Mouse (Mus musculus): ENCODE measurements around the gene Rnaset2b. TPM values are rescaled to one million over a fixed set of nuclear protein-coding genes. Genes with fewer than 3 reads are reported as not detected.
A peak's percentile ranks its signal among the peaks of the same experiment; 100 is the strongest.
"Not testable (repeated sequence)": the region's sequence is repeated elsewhere in the genome, so short reads cannot be mapped to it uniquely, and the experiment has no call there.

Gene Rnaset2b
- total RNA-seq, 2 experiments from 2014 or later: 123 to 276 TPM

- peak; percentile 95 for ATAC-seq (replicated peaks; ENCODE audit: low FRiP score, low TSS enrichment, poor library complexity, severe bottlenecking)
Measured at GRCm38 (mm10) chr17:6978287-6979248, 8.1 kb downstream of the Rnaset2b start, which contains the start of gene Gm49721. TSS of gene Gm49721 (plus strand) at chr17:6978904.

DNA sequence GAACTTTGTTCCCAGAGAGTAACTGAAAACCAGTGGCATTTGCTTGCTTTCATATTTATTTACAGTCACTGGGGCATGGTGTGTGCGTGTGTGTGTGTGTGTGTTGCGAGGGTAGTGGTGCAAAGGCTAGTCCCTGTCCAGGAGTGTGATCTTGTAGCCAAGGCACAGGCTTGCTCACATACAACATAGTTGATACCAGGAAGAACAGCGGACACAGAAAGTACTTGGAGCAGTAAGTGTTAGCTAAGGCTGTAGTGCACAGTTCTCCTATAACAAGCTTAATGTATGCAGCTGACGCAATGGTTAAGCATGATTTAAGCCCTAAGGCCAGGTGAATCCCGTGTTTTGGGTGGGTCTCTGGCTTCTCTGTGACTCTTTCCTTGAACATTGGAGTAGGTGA is 8.9 kb downstream of the Rnaset2b start:
- ATAC-seq (replicated peaks; ENCODE audit: low FRiP score, low TSS enrichment, poor library complexity, severe bottlenecking): 0 out of 2 replicates have a peak, but pooled peaks have one; percentile 8

DNA sequence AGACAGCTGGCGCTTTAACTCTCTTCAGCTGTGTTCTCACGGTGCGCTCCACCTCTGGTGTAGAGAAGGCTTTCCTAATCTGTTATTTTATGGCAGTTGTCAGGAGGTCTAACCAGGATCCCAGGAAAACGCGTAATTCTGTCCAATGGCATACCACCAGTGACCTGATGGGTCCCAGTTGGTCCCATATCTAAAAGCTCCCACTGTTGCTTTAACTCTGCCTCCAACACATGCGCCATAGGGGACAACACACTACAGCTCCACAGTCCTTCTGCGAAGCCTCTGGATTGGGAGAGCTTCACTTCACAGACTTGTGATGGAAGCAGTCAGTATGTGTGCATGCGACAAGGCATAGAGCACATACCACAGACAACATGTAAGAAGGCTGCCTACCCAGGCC is 9.7 kb downstream of the Rnaset2b start:
- not testable (repeated sequence) for ATAC-seq (replicated peaks; ENCODE audit: low FRiP score, low TSS enrichment, poor library complexity, severe bottlenecking)

DNA sequence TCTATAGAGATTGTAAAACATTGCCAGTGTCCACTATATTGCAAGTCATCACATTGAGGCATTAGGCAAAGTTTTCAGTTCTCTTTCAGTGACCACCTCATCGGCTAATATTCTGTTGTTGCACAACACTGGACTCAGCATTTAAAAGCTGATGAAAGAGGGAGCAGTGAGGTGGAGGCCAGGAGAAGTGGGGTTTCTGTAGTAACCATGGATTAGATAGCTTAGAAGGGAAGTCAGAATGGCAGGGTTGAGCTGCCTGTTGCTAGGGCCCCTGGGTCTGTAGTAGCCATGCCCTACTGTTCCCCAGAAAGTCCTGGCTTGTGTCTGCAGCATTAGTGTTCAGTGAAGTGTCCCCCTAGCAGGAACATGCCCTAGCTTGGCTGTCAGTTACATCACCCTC is 15.7 kb downstream of the Rnaset2b start:
- not testable (repeated sequence) for ATAC-seq (replicated peaks; ENCODE audit: low FRiP score, low TSS enrichment, poor library complexity, severe bottlenecking)

DNA sequence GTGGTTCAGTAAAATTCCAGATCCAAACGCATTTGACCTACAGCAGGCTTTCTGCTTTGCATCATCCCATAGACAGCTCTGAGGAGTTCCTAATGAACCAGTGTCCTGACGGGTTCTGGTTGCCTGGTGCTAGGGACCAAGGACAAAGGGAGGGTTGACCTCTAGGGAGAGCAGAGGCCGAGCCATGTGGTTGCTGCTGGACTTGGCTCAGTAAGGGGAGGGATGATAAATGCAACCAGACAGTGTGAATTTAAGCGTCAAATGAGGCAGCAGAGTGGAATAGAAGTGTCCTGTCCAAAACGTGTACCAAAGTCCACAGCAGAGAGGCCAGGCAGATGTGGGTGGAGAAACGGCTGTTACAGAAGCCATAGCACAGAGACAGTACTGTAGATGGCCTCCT is 25.1 kb downstream of the Rnaset2b start:
- not testable (repeated sequence) for ATAC-seq (replicated peaks; ENCODE audit: low FRiP score, low TSS enrichment, poor library complexity, severe bottlenecking)

- ATAC-seq (replicated peaks; ENCODE audit: low FRiP score, low TSS enrichment, poor library complexity, severe bottlenecking): not testable (repeated sequence)
Measured at GRCm38 (mm10) chr17:6996826-6997225, 26.4 kb downstream of the Rnaset2b start.

DNA sequence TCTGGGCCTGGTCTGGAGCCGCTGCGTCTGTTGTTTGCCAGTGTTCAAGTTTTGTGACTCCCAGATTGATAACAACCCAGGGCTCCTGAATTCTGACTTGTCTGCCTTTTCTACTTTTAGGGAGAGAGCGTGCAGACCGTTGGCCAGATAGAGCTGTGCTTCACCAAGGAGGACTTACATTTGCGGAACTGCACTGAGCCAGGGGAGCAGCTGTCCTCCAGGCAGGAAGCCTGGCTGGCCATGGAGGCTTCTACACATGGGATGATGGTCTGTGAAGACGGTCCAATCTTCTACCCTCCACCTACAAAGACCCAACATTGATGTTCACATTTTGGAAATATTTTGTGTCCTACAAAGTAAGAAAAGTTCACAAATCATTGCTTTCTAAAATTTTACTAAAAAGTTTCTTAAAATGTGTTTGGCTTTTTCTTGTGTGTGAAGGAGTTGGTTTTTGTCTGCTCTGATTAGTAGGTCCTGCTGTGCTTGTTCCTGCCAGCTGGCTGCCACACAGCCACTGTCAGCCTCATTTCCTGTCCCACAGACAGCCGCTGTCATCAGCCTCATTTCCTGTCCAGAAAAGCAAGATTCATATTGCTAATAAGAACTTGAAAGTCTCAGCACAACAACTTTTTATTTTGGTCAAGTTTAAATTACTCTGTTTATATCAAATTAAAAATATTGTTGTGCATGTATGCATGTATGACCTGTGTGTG is 27.5 kb downstream of the Rnaset2b start:
- not testable (repeated sequence) for ATAC-seq (replicated peaks; ENCODE audit: low FRiP score, low TSS enrichment, poor library complexity, severe bottlenecking)

DNA sequence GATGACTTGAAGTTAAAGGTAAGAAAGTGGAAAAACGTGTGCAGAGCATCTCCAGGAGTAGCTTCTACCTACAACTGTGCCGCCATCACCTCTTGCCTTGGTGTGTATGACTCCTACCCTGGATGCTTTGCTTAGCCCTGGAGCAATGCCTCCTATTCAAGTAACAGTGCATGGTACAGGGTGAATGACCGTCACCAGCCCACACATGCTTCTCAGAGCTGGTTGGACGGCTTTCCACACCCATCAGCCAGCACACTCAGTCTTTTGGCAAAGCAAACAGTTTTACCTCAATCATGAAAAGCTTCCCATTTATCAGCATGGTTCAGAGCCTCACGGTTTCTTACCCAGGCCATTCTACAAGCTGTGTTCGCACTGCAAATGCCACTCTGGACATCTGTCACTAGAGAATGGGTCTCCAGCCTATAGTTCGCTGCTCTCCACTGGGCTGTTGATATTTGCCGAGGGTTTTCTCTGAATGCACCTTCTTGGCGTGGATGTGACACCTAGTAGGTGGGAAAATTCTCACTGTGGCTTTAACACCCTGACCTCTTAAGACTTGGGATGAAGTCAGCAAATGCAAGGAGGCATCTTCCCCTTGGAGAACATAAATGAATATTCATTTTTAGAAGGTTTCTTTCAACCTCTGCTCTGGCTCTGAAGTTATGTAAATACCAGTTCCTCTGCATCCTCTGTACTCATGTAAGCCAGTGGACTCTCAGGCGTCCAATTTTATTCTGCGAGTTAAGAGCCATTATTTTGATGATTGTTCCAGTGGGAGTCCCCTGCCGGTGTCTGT is 31.6 kb downstream of the Rnaset2b start:
- not testable (repeated sequence) for ATAC-seq (replicated peaks; ENCODE audit: low FRiP score, low TSS enrichment, poor library complexity, severe bottlenecking)

GRCm38 (mm10) chr17:7003392-7003791 is 33.0 kb downstream of the Rnaset2b start:
- ATAC-seq (replicated peaks; ENCODE audit: low FRiP score, low TSS enrichment, poor library complexity, severe bottlenecking): peak; percentile 36

DNA sequence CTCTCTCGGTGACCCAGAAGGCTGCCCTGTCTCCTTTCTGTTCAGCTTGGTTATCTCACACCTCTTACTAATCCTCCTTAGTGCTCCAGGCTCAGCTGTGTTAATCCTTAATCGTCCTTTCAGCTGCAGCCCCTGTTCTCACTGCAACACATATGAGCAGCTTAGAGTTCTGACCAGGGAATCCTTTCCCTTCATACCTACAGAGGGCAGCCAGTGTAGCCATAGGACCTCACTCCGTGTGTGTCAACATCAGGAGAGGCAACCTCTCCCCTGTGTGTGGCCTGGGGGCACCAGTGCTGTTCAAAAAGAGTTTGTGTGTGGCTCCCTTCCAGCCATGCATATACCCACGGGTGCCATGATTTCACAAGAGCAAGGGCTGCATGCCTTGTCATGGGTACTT is 35.2 kb downstream of the Rnaset2b start:
- not testable (repeated sequence) for ATAC-seq (replicated peaks; ENCODE audit: low FRiP score, low TSS enrichment, poor library complexity, severe bottlenecking)

DNA sequence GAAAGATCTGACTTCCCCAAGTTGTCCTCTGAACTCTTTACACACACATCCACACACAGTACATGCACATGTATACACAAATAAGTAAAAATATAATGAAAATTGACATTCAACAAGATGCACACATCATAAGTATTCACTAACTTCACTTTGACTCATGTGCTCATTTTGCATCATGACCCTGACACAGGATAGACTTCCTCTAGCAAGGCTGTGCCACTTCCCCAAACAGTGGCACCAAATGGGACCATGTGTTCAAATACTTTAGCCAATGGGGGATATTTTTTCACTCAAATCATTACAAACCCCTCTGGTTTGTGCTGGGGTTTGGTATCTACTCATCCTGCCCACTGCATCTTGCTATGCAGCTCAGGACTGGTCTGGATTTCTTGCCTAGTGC is 38.5 kb downstream of the Rnaset2b start:
- ATAC-seq (replicated peaks; ENCODE audit: low FRiP score, low TSS enrichment, poor library complexity, severe bottlenecking): not testable (repeated sequence)

DNA sequence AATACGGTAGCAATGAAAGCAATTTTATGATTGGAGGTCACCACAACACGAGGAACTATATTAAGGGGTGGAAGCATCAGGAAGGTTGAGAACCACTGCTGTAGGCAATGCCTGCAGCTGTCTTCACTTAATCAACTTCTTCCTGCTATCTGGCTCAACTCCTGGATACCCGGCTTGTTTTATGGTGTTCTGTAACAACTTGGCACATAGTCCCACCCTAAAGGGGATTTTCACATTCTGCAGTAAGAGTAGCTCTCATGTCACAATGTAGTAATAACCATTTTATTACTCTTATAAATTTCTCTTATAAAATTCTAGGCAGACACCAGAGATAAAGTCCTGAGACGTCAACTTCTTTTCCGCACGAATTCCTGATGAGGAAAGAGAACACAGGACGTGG is 39.0 kb downstream of the Rnaset2b start:
- ATAC-seq (replicated peaks; ENCODE audit: low FRiP score, low TSS enrichment, poor library complexity, severe bottlenecking): not testable (repeated sequence)

- ATAC-seq (replicated peaks; ENCODE audit: low FRiP score, low TSS enrichment, poor library complexity, severe bottlenecking): not testable (repeated sequence)
Measured at GRCm38 (mm10) chr17:7009901-7010300, 39.5 kb downstream of the Rnaset2b start.

GRCm38 (mm10) chr17:7014190-7014589 is 43.8 kb downstream of the Rnaset2b start:
- not testable (repeated sequence) for ATAC-seq (replicated peaks; ENCODE audit: low FRiP score, low TSS enrichment, poor library complexity, severe bottlenecking)

DNA sequence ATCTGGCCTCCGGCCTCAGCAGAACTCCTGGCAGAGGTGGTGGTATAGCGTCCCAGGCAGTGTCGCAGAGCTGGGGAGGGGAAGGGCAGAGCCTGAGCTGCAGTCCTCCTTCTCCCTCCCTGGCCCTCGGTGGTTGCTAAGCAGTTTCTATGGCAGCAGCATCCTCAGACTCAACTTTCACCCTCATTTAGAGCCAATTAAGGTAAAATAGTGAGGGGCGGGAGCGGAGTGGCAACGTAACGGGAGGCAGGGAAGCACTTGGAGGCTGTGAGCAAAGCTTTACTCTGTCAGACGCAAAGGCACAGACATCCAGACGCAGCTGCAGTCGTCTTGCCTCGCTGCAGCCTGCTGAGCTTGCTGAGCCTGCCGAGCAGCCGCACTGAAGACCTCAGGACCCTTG is 54.8 kb downstream of the Rnaset2b start, which contains the start of gene Gm1604a:
Gene Gm1604a, plus strand, starts transcription at position 312 of the 400 bp plus-strand sequence.
- ATAC-seq (replicated peaks; ENCODE audit: low FRiP score, low TSS enrichment, poor library complexity, severe bottlenecking): not testable (repeated sequence)

- not testable (repeated sequence) for ATAC-seq (replicated peaks; ENCODE audit: low FRiP score, low TSS enrichment, poor library complexity, severe bottlenecking)
Measured at GRCm38 (mm10) chr17:7025764-7026346, 55.4 kb downstream of the Rnaset2b start.

DNA sequence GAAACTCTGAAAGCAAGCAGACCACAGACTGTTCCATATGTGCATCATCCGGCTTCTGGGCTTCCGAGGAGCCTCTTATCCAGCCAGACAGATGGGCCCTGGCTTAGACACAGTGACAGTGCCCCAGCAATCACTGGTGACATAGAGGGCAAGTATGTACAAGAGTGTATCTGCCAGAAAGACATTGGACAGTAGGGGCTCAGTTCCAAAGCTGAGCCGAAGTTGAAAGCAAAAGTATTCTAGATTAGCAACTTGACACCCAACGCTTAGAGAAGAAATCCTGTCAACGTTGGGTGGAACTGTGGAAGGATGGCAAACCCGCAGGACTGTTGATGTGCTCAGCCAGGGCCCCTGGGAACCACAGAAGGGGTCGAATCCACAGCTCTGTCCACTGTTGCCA is 59.8 kb downstream of the Rnaset2b start:
- not testable (repeated sequence) for ATAC-seq (replicated peaks; ENCODE audit: low FRiP score, low TSS enrichment, poor library complexity, severe bottlenecking)

- ATAC-seq (replicated peaks; ENCODE audit: low FRiP score, low TSS enrichment, poor library complexity, severe bottlenecking): not testable (repeated sequence)
Measured at GRCm38 (mm10) chr17:7030622-7031174, 60.3 kb downstream of the Rnaset2b start.
